Mouse (Mus musculus) liver, embryonic 15.5 days (tissue): Measurements from ENCODE around the gene Foxe1. TPM values are rescaled to one million over a fixed set of nuclear protein-coding genes. Genes with fewer than 3 reads are reported as not detected.

Source experiments
- ATAC-seq: fragments of 200-750 bp; cut with Nextera tagmentation; 2 replicates; pipeline ENCODE4 v1.8.0; 2017; ENCODE audit warnings: moderate number of reproducible peaks, mild to moderate bottlenecking, moderate library complexity; ENCODE audit not compliant: insufficient read depth
- H3K27ac ChIP-seq: fragments of 300-500 bp; sonication (generic); replicated peaks from 2 replicates; pipeline ENCODE4 v1.5.1; 2015; ENCODE audit warnings: mild to moderate bottlenecking, inconsistent platforms
- H3K27me3 ChIP-seq: fragments of 300-500 bp; sonication (generic); 2 replicates; pipeline ENCODE4 v1.6.1; 2015; ENCODE audit warnings: mild to moderate bottlenecking, inconsistent platforms
- H3K36me3 ChIP-seq: fragments of 300-500 bp; sonication (generic); replicated peaks from 2 replicates; pipeline ENCODE4 v1.6.1; 2015; ENCODE audit warnings: moderate library complexity, mild to moderate bottlenecking, inconsistent platforms
- H3K4me1 ChIP-seq: fragments of 300-500 bp; sonication (generic); replicated peaks from 2 replicates; pipeline ENCODE4 v1.6.1; 2015; ENCODE audit warnings: inconsistent platforms
- H3K4me2 ChIP-seq: fragments of 300-500 bp; sonication (generic); 2 replicates; pipeline ENCODE4 v1.6.1; 2015; ENCODE audit warnings: moderate library complexity, mild to moderate bottlenecking, inconsistent platforms
- H3K4me3 ChIP-seq: fragments of 300-500 bp; sonication (generic); replicated peaks from 2 replicates; pipeline ENCODE4 v1.5.1; 2015; ENCODE audit warnings: mild to moderate bottlenecking, inconsistent platforms
- H3K9ac ChIP-seq: fragments of 300-500 bp; sonication (generic); 2 replicates; pipeline ENCODE4 v1.6.1; 2015; ENCODE audit warnings: moderate library complexity, mild to moderate bottlenecking, inconsistent platforms
- H3K9me3 ChIP-seq: fragments of 300-500 bp; sonication (generic); replicated peaks from 2 replicates; pipeline ENCODE4 v1.6.1; 2016; ENCODE audit warnings: inconsistent platforms
- WGBS: fragments of 180-500 bp; shearing (Covaris S2); methylation state at CpG from one replicate; pipeline ENCODE4 v1.1.7; 2015; ENCODE audit warnings: mixed read lengths; ENCODE audit not compliant: insufficient replicate concordance; 5-methylcytosine and 5-hydroxymethylcytosine counted together
- polyA plus RNA-seq: library from polyadenylated mRNA; unstranded; fragments of >200 nt; fragmentation: Nextera tagmentation; extraction: Ambion mirVana; gene quantifications from 2 replicates; pipeline ENCODE4 v1.2.1, GENCODE M21; 2015

The Foxe1 gene
- polyA plus RNA-seq, 1 experiment from 2014 or later = not detected

- H3K4me3 ChIP-seq = no peak overlapping the region
- peaks cover 88% of the 10 kb centered on the region for H3K27me3 ChIP-seq
- H3K9me3 ChIP-seq = no peaks in the 10 kb centered on the region
- 9% methylated on average over 3 of the region's 3 CpGs for WGBS
- H3K9ac ChIP-seq = no peak overlapping the region
- no peak overlapping the region for H3K27ac ChIP-seq
- no peak for ATAC-seq
- no peaks in the 10 kb centered on the region; the same call in 1 of the 2 replicates for H3K4me1 ChIP-seq
- H3K36me3 ChIP-seq = no peaks in the 10 kb centered on the region
- H3K4me2 ChIP-seq = no peak overlapping the region
Observed at GRCm38 (mm10) chr4:46337990-46338389, 5.4 kb upstream of the Foxe1 start.

- H3K4me2 ChIP-seq = no peak overlapping the region
- H3K27me3 ChIP-seq = peaks cover 89% of the 10 kb centered on the region
- H3K36me3 ChIP-seq = no peaks in the 10 kb centered on the region
- H3K4me3 ChIP-seq = no peak overlapping the region
- H3K4me1 ChIP-seq = peaks cover under 1% of the 10 kb centered on the region
- H3K27ac ChIP-seq = no peak overlapping the region
- no peak overlapping the region for H3K9ac ChIP-seq
- no peak for ATAC-seq
- WGBS = 20% methylated on average over 10 of the region's 10 CpGs
- no peaks in the 10 kb centered on the region for H3K9me3 ChIP-seq
Observed at GRCm38 (mm10) chr4:46339026-46339425, 4.4 kb upstream of the Foxe1 start.

GRCm38 (mm10) chr4:46339584-46339983 lies 3.8 kb upstream of the Foxe1 start:
- Histone ChIP-seq H3K27me3 (peaks cover 89% of the 10 kb centered on the region), H3K4me2 (no peak overlapping the region), H3K4me1 (peaks cover 7% of the 10 kb centered on the region), H3K9me3 (no peaks in the 10 kb centered on the region), H3K4me3 (no peak overlapping the region), H3K9ac (no peak overlapping the region), H3K36me3 (no peaks in the 10 kb centered on the region), H3K27ac (no peak overlapping the region)
- 5% methylated on average over 26 of the region's 26 CpGs for WGBS
- ATAC-seq = no peak

GRCm38 (mm10) chr4:46341831-46342680 lies 1.4 kb upstream of the Foxe1 start:
- WGBS = 15% methylated on average over 22 of the region's 22 CpGs
- Histone ChIP-seq H3K27me3 (peaks cover 100% of the 10 kb centered on the region), H3K9me3 (no peaks in the 10 kb centered on the region), H3K9ac (no peak overlapping the region), H3K4me3 (no peak overlapping the region), H3K4me2 (no peak overlapping the region), H3K36me3 (no peaks in the 10 kb centered on the region), H3K4me1 (peaks cover 12% of the 10 kb centered on the region), H3K27ac (no peak overlapping the region)
- ATAC-seq = no peak

GRCm38 (mm10) chr4:46342711-46343286 lies 610 bp upstream of the Foxe1 start:
- H3K9ac ChIP-seq = no peak overlapping the region
- H3K9me3 ChIP-seq = no peaks in the 10 kb centered on the region
- under 1% methylated on average over 28 of the region's 28 CpGs for WGBS
- no peak overlapping the region for H3K27ac ChIP-seq
- no peak overlapping the region for H3K4me3 ChIP-seq
- H3K4me1 ChIP-seq = peaks cover 12% of the 10 kb centered on the region
- H3K27me3 ChIP-seq = peaks cover 100% of the 10 kb centered on the region
- no peak overlapping the region for H3K4me2 ChIP-seq
- ATAC-seq = no peak
- no peaks in the 10 kb centered on the region for H3K36me3 ChIP-seq

- Histone ChIP-seq H3K4me3 (peak overlapping the region; percentile 39), H3K4me1 (peaks cover 12% of the 10 kb centered on the region), H3K9ac (no peak overlapping the region), H3K36me3 (no peaks in the 10 kb centered on the region), H3K4me2 (peak overlapping the region; percentile 49), H3K9me3 (no peaks in the 10 kb centered on the region), H3K27ac (no peak overlapping the region), H3K27me3 (peaks cover 100% of the 10 kb centered on the region)
- under 1% methylated on average over 51 of the region's 51 CpGs for WGBS
- no peak for ATAC-seq
Observed at GRCm38 (mm10) chr4:46344288-46344687, 879 bp downstream of the Foxe1 start.

GRCm38 (mm10) chr4:46345056-46345772 lies 1.8 kb downstream of the Foxe1 start:
- peaks cover 100% of the 10 kb centered on the region for H3K27me3 ChIP-seq
- peak overlapping the region; percentile 39; the same call in 1 of the 2 replicates for H3K4me3 ChIP-seq
- no peaks in the 10 kb centered on the region for H3K36me3 ChIP-seq
- no peaks in the 10 kb centered on the region for H3K9me3 ChIP-seq
- peak overlapping the region; percentile 49; the same call in 1 of the 2 replicates for H3K4me2 ChIP-seq
- no peak for ATAC-seq
- H3K9ac ChIP-seq = no peak overlapping the region
- WGBS = 5% methylated on average over 67 of the region's 67 CpGs
- H3K4me1 ChIP-seq = peaks cover 12% of the 10 kb centered on the region
- H3K27ac ChIP-seq = no peak overlapping the region

- 20% methylated on average over 3 of the region's 3 CpGs for WGBS
- no peaks in the 10 kb centered on the region for H3K36me3 ChIP-seq
- peaks cover 12% of the 10 kb centered on the region for H3K4me1 ChIP-seq
- H3K4me2 ChIP-seq = no peak overlapping the region
- peaks cover 100% of the 10 kb centered on the region for H3K27me3 ChIP-seq
- no peak overlapping the region for H3K4me3 ChIP-seq
- no peak overlapping the region for H3K9ac ChIP-seq
- no peaks in the 10 kb centered on the region for H3K9me3 ChIP-seq
- ATAC-seq = no peak
- no peak overlapping the region for H3K27ac ChIP-seq
Observed at GRCm38 (mm10) chr4:46345773-46346100, 2.3 kb downstream of the Foxe1 start.

GRCm38 (mm10) chr4:46346221-46346620 lies 2.8 kb downstream of the Foxe1 start:
- no peak overlapping the region for H3K27ac ChIP-seq
- no peak overlapping the region for H3K4me3 ChIP-seq
- ATAC-seq = no peak
- H3K9ac ChIP-seq = no peak overlapping the region
- no peaks in the 10 kb centered on the region for H3K9me3 ChIP-seq
- no peak overlapping the region for H3K4me2 ChIP-seq
- H3K27me3 ChIP-seq = peaks cover 100% of the 10 kb centered on the region
- no peaks in the 10 kb centered on the region for H3K36me3 ChIP-seq
- 20% methylated on average over 6 of the region's 6 CpGs for WGBS
- H3K4me1 ChIP-seq = peaks cover 12% of the 10 kb centered on the region

GRCm38 (mm10) chr4:46347141-46347540 lies 3.7 kb downstream of the Foxe1 start:
- H3K4me2 ChIP-seq = no peak overlapping the region
- WGBS = 9% methylated on average over 4 of the region's 4 CpGs

More at GRCm38 (mm10) chr4:46347141-46347540, 3.7 kb downstream of the Foxe1 start:
- no peak overlapping the region for H3K4me3 ChIP-seq
- peaks cover 12% of the 10 kb centered on the region for H3K4me1 ChIP-seq
- H3K27ac ChIP-seq = no peak overlapping the region
- no peak for ATAC-seq
- H3K36me3 ChIP-seq = no peaks in the 10 kb centered on the region
- no peaks in the 10 kb centered on the region for H3K9me3 ChIP-seq
- no peak overlapping the region for H3K9ac ChIP-seq
- H3K27me3 ChIP-seq = peaks cover 100% of the 10 kb centered on the region
